Mouse (Mus musculus): Measurements from ENCODE around the gene Rab7. TPM values are rescaled to one million over a fixed set of nuclear protein-coding genes. Genes with fewer than 3 reads are reported as not detected.

Rab7 gene
- total RNA-seq (2018; cell fraction: chromatin; rRNA removed): 100 to 1,000 TPM in 9 of 26 experiments, 10 to 100 TPM in 17; 55.1 to 151 (median 86.4) TPM
- total RNA-seq (2018; cell fraction: cytosol; rRNA removed): 100 to 1,000 TPM; 423 to 668 (median 547) TPM
- total RNA-seq (2018; cell fraction: nucleus; rRNA removed): 100 to 1,000 TPM; 147 to 373 (median 239) TPM
- polyA plus RNA-seq (2018): 571 to 1,341 TPM (median 733 TPM) in 3 replicates

DNA sequence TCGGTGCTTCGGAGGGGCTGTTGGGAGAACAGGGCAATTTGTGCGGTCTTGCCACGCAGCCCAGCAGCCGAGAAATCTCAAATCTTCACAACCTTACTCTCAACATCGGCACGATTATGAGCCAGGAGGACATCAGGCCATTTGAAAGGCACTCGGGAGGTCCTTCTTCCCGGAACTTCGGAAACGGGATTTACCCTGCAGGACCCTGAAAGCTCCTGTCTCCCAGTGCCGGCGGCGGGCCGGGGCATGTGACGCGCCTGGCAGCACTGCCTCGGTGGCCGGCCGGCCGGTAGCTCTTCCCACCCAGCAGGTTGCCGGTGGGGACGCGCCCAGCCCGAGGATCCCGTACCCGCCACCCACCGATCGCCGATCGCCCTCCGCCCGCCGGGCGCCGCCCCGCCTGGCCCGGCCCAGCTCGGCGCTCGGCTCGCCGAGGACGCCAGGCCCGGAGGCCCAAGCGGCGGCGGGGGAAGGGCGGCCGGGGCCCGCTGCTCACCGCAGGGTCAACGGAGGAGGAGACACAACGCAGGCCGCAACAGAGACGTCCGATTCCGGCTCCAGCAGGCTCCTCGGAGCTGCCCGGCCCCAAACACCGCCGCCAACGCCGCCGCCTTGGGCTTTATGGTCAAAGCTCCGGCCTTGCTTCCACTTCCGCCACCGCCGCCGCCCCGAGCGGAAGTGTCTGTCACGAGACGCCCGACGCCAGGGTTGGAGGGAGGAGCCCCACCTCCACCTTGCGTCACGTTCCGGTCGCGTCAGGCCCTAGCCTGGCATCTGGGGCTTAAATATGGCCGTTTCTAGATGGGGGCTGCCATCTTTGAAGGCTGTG is at the start of gene Rab7:
Gene Rab7, minus strand, starts transcription at position 694 of the 829 bp plus-strand sequence.
- Histone ChIP-seq H3K4me3 (ENCODE audit: inconsistent target) (peak within 1 kb of the TSS; percentile 83), H3K27ac (peak within 1 kb of the TSS; percentile 81), H3K79me2 (ENCODE audit: inconsistent target) (peaks cover 49% of the 10 kb centered on the region), H3K36me3 (ENCODE audit: inconsistent target) (no peaks in the 10 kb centered on the region)
- 1% methylated on average over 80 of the region's 82 CpGs for WGBS (ENCODE audit: missing documents)

DNA sequence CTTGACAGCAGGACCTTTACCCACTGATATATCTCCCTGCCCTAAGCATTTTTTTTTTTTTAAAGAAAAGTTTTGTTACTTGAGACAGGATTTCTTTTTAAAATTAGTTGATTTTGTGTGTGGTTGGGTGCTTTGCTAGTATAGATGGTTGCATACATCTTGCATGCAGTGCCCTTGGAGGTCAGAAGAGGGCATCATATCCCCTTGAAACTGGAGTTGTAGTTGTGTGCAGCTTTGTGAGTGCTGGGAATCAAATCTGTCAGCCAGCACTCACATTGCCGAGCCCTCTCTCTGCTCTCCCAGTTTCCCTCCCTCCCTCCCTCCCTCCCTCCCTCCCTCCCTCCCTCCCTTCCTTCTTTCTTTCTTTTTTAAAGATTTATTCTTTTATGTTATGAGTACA is 43.9 kb upstream of the Rab7 start:
- Histone ChIP-seq H3K79me2 (ENCODE audit: inconsistent target) (peaks cover 95% of the 10 kb centered on the region), H3K4me3 (ENCODE audit: inconsistent target) (no peak overlapping the region), H3K36me3 (ENCODE audit: inconsistent target) (peaks cover 40% of the 10 kb centered on the region; the same call in 1 of the 2 replicates), H3K27ac (no peak overlapping the region)
- no CpG with 5 or more reads among the region's 1 CpGs for whole genome bisulfite sequencing (ENCODE audit: missing documents)

DNA sequence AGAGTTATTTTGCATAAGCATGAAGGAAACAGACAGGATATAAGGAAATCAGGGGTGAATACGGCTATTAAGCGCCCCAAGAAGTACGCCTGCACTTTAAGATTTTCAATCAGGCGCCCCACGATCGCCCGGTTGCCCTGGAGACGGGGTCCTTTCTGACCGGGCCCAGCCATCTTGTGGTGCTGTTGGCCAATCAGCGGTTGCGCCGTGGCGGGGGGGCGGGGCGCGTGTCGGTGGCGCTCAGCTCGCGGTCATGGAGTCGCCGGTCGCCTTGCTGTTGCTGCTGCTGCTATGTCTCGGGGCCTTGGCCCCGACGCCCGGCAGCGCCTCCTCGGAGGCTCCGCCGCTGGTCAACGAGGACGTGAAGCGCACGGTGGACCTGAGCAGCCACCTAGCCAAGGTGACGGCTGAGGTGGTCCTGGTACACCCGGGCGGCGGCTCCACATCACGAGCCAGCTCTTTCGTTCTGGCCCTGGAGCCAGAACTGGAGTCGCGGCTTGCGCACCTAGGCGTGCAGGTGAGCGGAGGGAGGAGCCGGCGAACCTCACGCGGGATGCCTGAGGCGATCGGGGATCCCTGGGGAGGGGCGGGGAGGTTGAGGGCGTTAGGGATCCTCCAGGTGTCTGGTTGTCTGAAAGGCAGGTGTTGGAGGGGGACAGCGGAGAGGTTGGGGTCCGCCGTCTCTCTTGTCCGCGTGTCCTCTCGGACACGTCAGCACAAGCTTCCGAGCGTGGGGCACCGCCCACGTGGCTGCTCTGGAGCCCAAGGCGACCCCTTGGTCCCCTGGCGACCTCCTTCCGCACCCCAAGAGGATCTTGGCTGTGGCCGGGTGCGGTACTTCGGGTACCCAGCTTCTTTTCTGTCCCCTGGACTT is 39.4 kb upstream of the Rab7 start, which contains the start of gene Rpn1:
Gene Rpn1, plus strand, starts transcription at position 205 of the 874 bp plus-strand sequence.
- H3K36me3 ChIP-seq (ENCODE audit: inconsistent target): 0 out of 2 replicates have a peak, but pooled peaks cover 3% of the 10 kb centered on the region
- peaks cover 51% of the 10 kb centered on the region for H3K79me2 ChIP-seq (ENCODE audit: inconsistent target)
- peak within 1 kb of the TSS; percentile 70 for H3K4me3 ChIP-seq (ENCODE audit: inconsistent target)
- under 1% methylated on average over 70 of the region's 71 CpGs for WGBS (ENCODE audit: missing documents)
- peak within 1 kb of the TSS; percentile 48 for H3K27ac ChIP-seq

DNA sequence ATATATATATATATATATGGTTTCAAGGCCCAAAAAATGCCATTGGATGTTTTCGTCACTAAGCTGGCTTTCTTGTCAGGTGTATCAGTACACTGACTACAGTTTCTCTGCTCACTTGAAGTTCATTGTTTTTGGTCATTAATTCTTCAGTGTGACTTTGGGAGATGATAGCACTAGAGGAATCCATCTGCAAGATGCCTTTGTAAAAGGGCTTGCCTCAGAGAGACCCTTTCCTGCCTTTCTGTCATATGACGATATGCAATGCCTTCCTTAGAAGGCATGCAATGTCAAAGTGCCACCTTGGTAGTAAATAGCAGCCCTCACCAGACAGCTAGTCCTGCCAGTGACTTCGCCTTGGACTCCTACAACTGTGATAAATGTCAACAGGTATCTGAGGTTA is 38.6 kb upstream of the Rab7 start:
- Histone ChIP-seq H3K36me3 (ENCODE audit: inconsistent target) (0 out of 2 replicates have a peak, but pooled peaks cover 3% of the 10 kb centered on the region), H3K79me2 (ENCODE audit: inconsistent target) (peaks cover 43% of the 10 kb centered on the region), H3K4me3 (ENCODE audit: inconsistent target) (no peak overlapping the region), H3K27ac (peak overlapping the region; percentile 48)
- WGBS (ENCODE audit: missing documents): 75% methylated on average over 3 of the region's 3 CpGs

DNA sequence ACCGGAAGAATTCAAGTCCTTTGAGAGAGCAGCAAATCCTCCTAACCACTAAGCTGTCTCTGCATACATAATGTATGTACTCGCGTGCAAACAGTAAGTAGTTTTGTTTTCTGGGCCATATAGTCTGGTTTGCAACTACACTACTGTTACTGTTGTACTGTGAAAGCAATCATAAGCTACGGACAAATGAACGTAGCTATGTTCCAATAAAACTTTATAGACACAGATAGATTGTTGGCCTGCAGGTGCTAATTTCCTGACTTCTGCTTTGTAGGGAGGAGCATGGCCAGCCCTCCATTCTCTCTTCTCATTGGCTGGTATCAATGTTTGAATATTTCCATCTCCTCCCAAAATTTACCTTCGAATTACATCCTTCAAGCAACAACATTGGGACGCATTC is 38.0 kb upstream of the Rab7 start:
- WGBS (ENCODE audit: missing documents): 96% methylated on average over 7 of the region's 7 CpGs
- no peak overlapping the region for H3K4me3 ChIP-seq (ENCODE audit: inconsistent target)
- H3K36me3 ChIP-seq (ENCODE audit: inconsistent target): no peaks in the 10 kb centered on the region
- H3K79me2 ChIP-seq (ENCODE audit: inconsistent target): peaks cover 37% of the 10 kb centered on the region
- no peak overlapping the region for H3K27ac ChIP-seq

DNA sequence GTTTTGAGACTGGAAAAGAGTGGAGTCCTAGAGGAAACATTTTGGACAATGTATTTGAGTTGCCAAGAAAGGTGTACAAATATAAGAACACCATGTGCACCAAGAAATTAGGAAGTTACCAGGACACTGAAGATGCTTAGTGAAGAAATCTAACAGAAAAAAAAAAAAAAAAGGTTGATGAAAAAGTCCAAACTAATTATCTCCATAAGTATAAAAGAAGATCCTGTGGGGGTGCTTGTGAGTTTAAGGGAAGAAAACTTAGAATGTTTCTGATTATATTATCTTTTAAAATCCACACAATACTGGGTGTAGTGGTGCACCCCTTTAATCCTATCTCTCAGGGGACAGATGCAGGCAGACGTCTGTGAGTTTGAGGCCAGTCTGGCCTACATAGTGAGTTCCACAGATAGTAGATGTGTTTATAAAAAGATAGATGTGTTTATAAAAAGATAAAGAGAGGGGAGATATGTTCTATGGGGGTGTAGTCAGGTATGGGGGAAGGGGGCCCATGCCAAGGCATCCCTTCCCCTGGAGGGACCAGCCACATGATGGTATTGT is 31.0 kb upstream of the Rab7 start:
- no peaks in the 10 kb centered on the region for H3K79me2 ChIP-seq (ENCODE audit: inconsistent target)
- peak overlapping the region; percentile 86 for H3K27ac ChIP-seq
- H3K36me3 ChIP-seq (ENCODE audit: inconsistent target): no peaks in the 10 kb centered on the region
- no peak overlapping the region for H3K4me3 ChIP-seq (ENCODE audit: inconsistent target)
- WGBS (ENCODE audit: missing documents): 93% methylated on average over 1 of the region's 1 CpGs

DNA sequence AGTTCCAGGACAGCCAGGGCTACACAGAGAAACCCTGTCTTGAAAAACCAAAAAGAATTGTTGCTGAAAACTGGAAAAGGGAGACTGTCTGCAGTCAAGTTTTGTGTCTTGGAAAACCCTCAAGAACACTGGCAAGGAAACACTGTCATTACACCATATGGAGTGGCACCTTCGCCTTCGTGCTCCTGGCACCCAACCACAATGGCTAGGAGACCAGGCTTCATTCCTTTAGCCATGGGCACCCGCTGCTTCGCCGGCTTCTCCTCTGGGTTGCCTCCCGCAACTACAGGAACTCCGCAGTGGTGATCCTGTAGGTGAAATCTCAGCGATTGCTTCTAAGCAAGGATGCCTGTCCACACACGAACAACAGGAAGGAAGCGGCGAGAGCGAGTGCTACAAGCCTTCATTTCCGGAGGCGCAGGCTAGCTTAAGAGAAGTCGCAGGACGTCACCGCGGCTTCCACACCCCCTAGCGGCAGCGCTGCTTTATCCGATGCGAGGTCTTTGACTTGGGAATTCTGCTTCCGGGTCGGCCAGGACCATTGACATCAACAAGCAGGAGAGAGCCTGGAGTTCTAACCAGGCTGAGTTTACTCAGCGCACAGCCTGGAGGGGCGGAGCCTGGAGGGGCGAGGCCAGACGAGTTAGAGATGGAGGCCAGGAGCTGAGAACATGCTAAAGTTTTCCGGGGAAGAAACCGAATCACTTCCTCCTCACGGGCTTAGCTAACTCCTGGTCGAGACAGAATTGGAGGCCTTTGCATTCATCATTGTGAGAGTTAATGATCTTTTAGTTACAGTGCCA is 29.9 kb upstream of the Rab7 start:
- no peaks in the 10 kb centered on the region for H3K36me3 ChIP-seq (ENCODE audit: inconsistent target)
- peak overlapping the region; percentile 86 for H3K27ac ChIP-seq
- WGBS (ENCODE audit: missing documents): 2% methylated on average over 30 of the region's 32 CpGs
- peak overlapping the region; percentile 18; the same call in 1 of the 2 replicates for H3K4me3 ChIP-seq (ENCODE audit: inconsistent target)
- H3K79me2 ChIP-seq (ENCODE audit: inconsistent target): no peaks in the 10 kb centered on the region

DNA sequence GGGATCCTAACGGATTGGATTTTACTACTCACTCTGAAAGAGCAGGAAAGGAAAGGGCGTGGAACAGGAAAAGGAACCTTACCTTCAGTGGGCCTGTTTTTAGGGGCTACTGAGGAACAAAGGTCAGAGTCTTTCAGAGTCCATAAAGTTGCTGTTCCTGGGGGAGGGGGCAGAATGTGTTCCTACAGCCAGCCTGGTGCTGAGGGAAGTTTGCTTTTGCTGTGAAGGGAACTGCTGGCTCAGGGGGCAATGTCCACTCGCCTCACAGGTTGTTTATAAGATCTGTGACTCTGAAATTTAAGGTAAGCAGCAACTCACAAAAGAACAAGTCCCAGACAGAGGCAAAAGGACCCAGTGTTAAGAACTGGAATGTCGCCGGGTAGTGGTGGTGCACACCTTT is 26.1 kb upstream of the Rab7 start:
- Histone ChIP-seq H3K4me3 (ENCODE audit: inconsistent target) (no peak overlapping the region), H3K79me2 (ENCODE audit: inconsistent target) (no peaks in the 10 kb centered on the region), H3K36me3 (ENCODE audit: inconsistent target) (no peaks in the 10 kb centered on the region), H3K27ac (no peak overlapping the region)
- 87% methylated on average over 5 of the region's 5 CpGs for WGBS (ENCODE audit: missing documents)

DNA sequence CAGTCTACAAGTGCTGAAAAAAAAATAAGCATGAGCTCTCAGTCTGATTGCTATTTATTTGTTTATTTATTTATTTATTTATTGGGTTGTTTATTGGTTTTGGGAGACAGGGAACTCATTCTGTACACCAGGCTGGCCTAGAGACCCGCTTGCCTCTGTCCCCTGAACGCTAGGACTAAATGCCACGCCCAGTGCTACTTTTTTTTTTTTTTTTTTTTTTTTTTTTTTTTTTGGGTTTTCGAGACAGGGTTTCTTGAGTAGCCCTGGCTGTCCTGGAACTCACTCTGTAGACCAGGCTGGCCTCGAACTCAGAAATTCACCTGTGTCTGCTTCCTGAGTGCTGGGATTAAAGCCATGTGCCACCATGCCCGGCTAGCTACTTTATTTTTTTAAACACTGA is 25.4 kb upstream of the Rab7 start:
- Histone ChIP-seq H3K4me3 (ENCODE audit: inconsistent target) (no peak overlapping the region), H3K27ac (peak overlapping the region; percentile 73), H3K79me2 (ENCODE audit: inconsistent target) (no peaks in the 10 kb centered on the region), H3K36me3 (ENCODE audit: inconsistent target) (no peaks in the 10 kb centered on the region)
- WGBS (ENCODE audit: missing documents): 82% methylated on average over 3 of the region's 6 CpGs

DNA sequence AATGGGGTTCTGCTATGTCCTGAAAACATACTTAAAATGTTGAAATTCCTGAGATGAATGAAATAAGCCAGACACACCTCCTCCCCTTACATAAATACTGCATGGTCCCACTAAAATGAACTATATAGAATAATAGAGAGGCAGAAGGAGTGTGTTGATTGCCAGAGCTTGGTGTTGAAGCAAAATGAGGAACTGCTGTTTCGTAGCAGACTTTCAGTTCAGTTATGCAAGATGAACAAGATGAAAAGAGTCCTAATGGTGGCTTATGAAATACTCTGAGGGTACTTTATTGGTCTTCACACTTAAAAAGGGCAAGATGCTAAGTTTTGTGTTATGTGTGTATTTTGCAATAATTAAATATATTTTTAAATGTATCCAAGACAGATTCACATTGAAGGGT is 23.7 kb upstream of the Rab7 start:
- Histone ChIP-seq H3K36me3 (ENCODE audit: inconsistent target) (no peaks in the 10 kb centered on the region), H3K27ac (peak overlapping the region; percentile 73), H3K79me2 (ENCODE audit: inconsistent target) (no peaks in the 10 kb centered on the region), H3K4me3 (ENCODE audit: inconsistent target) (no peak overlapping the region)
- 0% methylated on average over 1 of the region's 1 CpGs for WGBS (ENCODE audit: missing documents)

DNA sequence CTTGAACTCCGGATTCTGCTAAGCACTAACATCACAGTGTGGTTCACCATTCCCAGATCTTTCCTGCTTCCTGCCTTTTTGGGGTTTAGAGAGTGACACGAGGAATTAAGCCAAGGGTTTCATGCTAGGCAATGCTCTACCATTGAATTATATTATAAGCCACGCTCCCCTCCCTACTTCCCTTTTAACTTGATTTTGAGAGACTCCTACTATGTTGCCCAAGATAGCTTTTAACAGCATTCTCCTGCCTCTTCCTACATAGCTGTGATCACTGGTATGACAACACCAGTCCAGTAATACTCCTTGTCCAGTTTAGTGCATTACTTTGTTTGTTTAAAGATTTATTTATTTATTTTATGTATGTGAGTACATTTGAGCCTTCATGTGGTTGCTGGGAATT is 22.7 kb upstream of the Rab7 start:
- peak overlapping the region; percentile 73 for H3K27ac ChIP-seq
- no peaks in the 10 kb centered on the region for H3K36me3 ChIP-seq (ENCODE audit: inconsistent target)
- H3K79me2 ChIP-seq (ENCODE audit: inconsistent target): no peaks in the 10 kb centered on the region
- 41% methylated on average over 3 of the region's 3 CpGs for WGBS (ENCODE audit: missing documents)
- no peak overlapping the region for H3K4me3 ChIP-seq (ENCODE audit: inconsistent target)

DNA sequence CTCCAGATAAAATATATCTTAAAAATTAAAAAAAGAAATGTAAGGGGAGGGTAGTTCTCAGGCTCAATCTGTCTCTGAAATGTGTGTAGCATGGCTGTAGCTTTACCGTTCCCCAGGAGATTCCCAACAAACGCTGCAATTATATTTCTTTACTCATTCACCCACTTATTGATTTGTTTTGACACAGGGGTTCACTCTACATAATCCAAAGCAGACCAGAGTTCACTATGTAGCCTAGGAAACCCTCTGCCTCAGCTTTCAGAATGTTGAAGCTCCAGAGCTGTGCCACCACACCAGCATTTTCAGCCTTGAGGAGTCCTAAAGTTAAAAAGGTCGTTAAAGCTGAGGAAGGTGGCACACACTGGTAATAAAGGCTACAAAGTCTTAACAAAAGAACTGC is 20.9 kb upstream of the Rab7 start:
- H3K79me2 ChIP-seq (ENCODE audit: inconsistent target): no peaks in the 10 kb centered on the region
- H3K27ac ChIP-seq: peak overlapping the region; percentile 4; the same call in 1 of the 2 replicates
- 80% methylated on average over 3 of the region's 3 CpGs for WGBS (ENCODE audit: missing documents)
- H3K36me3 ChIP-seq (ENCODE audit: inconsistent target): no peaks in the 10 kb centered on the region
- H3K4me3 ChIP-seq (ENCODE audit: inconsistent target): no peak overlapping the region

DNA sequence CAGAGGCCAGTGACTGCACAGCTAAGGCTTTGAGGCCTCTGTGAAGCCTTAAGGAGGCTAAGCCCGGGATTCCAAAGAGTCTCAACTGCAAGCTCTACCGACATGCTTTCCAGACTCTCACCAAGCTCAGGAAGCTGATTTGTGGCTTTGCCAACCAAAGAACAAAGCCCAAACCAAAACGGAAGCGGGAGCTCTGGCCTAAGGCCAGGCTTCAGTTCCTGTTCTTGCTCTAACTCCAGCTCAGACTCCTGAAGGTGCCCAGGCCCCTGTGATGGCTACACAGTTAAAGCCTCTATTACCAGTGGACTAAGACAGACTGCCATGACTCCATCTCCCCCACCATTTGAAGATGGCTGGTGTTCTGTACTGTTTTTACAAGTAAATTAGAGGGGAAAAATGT is 20.0 kb upstream of the Rab7 start:
- Histone ChIP-seq H3K4me3 (ENCODE audit: inconsistent target) (no peak overlapping the region), H3K27ac (peak overlapping the region; percentile 73), H3K36me3 (ENCODE audit: inconsistent target) (no peaks in the 10 kb centered on the region), H3K79me2 (ENCODE audit: inconsistent target) (no peaks in the 10 kb centered on the region)
- 0% methylated on average over 4 of the region's 4 CpGs for WGBS (ENCODE audit: missing documents)

All from macrophage (primary cell).